Mouse (Mus musculus): ENCODE results near the gene Gm45015. TPM values are rescaled to one million over a fixed set of nuclear protein-coding genes. Genes with fewer than 3 reads are reported as not detected.

The Gm45015 gene
- total RNA-seq (2023), result not detected in 2 replicates

GRCm38 (mm10) chrX:73336740-73337139 lies at the start of gene Gm45015:
Gm45015 (minus strand) TSS chrX:73336840.

GRCm38 (mm10) chrX:73342483-73342895 lies 5.8 kb upstream of the Gm45015 start, which contains the start of gene Zfp275:
Zfp275 (plus strand) TSS chrX:73342621.

GRCm38 (mm10) chrX:73292876-73293275 lies 43.8 kb downstream of the Gm45015 start, which contains the start of the genes Xlr5a and Xlr5c:
Xlr5a (minus strand) TSS chrX:73292976.
Xlr5c (minus strand) TSS chrX:73292976.

Other genes starting within 250 kb of the Gm45015 start
- not detected in 2 replicates for gene Xlr3a, start 239.7 kb downstream of the Gm45015 start, total RNA-seq (2023)
- 0.32 TPM in 1 of 2 replicates, not detected in the other for gene Gm14685, start 219.8 kb downstream of the Gm45015 start, total RNA-seq (2023)
- not detected in 2 replicates for gene Xlr5b, start 188.0 kb downstream of the Gm45015 start, total RNA-seq (2023)
- gene DXBay18, start 187.4 kb downstream of the Gm45015 start, total RNA-seq (2023), result 0.43 TPM in 1 of 2 replicates, not detected in the other
- not detected in 2 replicates for gene Spin2d, start 159.9 kb downstream of the Gm45015 start, total RNA-seq (2023)
- 0.39 and 0.88 TPM in 2 replicates for gene Xlr3b, start 144.6 kb downstream of the Gm45015 start, total RNA-seq (2023)
- gene Xlr4b, start 122.5 kb downstream of the Gm45015 start, total RNA-seq (2023), result 0.88 and 2.2 TPM in 2 replicates
- 4.8 TPM in 2 replicates for gene F8a, start 108.5 kb downstream of the Gm45015 start, total RNA-seq (2023)
- gene Xlr4c, start 93.7 kb downstream of the Gm45015 start, total RNA-seq (2023), result 0.84 TPM in 1 of 2 replicates, not detected in the other
- not detected in 2 replicates for gene Xlr3c, start 71.5 kb downstream of the Gm45015 start, total RNA-seq (2023)
- not detected in 2 replicates for gene Xlr5a, start 43.9 kb downstream of the Gm45015 start, total RNA-seq (2023)
- gene Xlr5c, start 43.9 kb downstream of the Gm45015 start, total RNA-seq (2023), result not detected in 2 replicates
- 6.1 and 10.9 TPM in 2 replicates for gene Zfp275, start 5.8 kb upstream of the Gm45015 start, total RNA-seq (2023)
- gene Gm18336, start 61.9 kb upstream of the Gm45015 start, total RNA-seq (2023), result not detected in 2 replicates
- gene Zfp92, start 74.3 kb upstream of the Gm45015 start, total RNA-seq (2023), result not detected in 2 replicates
- gene Trex2, start 98.5 kb upstream of the Gm45015 start, total RNA-seq (2023), result not detected in 2 replicates
- 9.1 and 9.4 TPM in 2 replicates for gene Haus7, start 122.2 kb upstream of the Gm45015 start, total RNA-seq (2023)
- 2.6 and 3.3 TPM in 2 replicates for gene Bgn, start 146.8 kb upstream of the Gm45015 start, total RNA-seq (2023)
- gene Atp2b3, start 166.2 kb upstream of the Gm45015 start, total RNA-seq (2023), result not detected in 2 replicates

All from neutrophil, adult 65 days (primary cell).